ENCODE assay signal across 10 mouse cellular contexts in the genomic region with DNA sequence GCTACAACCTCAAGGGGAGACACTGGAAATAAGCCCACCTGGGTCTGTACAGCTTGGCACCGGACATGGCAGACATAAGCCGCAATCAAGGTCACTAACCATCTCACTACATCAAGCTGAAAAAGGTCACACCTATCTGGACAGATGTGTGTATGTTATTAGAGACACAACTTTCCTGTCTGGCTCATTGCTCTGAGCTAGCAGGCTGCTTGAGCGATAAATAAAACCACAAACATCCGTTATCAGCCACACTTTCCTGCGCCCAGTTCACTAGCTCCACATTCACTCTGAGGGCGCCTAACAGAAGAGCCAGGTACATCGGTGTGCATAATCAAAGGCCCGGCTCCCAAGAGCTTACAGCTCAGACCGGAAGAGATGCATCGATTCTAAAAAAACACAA. TPM values are rescaled to one million over a fixed set of nuclear protein-coding genes. Genes with fewer than 3 reads are reported as not detected.
DNase-seq lines count a peak whose midpoint lies in the region; ATAC-seq and TF ChIP-seq lines count a peak whose summit lies in the region.
"Had no signal": no experiment of that assay in that cellular context is flagged by ENCODE, and none has a peak within 500 bp of the region (broad histone marks: within the 10 kb centered on the region; RNA-seq: fewer than 3 reads in every experiment).

No protein-coding gene starts in this region.

- H3K4me1 ChIP-seq in kidney, postnatal 0 days (replicated peaks; ENCODE audit: insufficient read depth, low read length): no peaks in the 10 kb centered on the region; the same call in 1 of the 2 replicates
- peaks cover 17% of the 10 kb centered on the region for H3K4me1 ChIP-seq in embryonic facial prominence, embryonic 13.5 days
- H3K4me1 ChIP-seq in limb, embryonic 10.5 days: peaks cover 18% of the 10 kb centered on the region

- H3K9me3 ChIP-seq in kidney, postnatal 0 days (replicated peaks; ENCODE audit: low read length): no peaks in the 10 kb centered on the region
- H3K9me3 ChIP-seq in embryonic facial prominence, embryonic 13.5 days: no peaks in the 10 kb centered on the region; the same call in 1 of the 2 replicates
- no peaks in the 10 kb centered on the region for H3K9me3 ChIP-seq in limb, embryonic 10.5 days (replicated peaks)

- H3K36me3 ChIP-seq in kidney, postnatal 0 days (ENCODE audit: insufficient read depth, low read length): no peaks in the 10 kb centered on the region
- no peaks in the 10 kb centered on the region for H3K36me3 ChIP-seq in embryonic facial prominence, embryonic 13.5 days
- H3K36me3 ChIP-seq in limb, embryonic 10.5 days: no peaks in the 10 kb centered on the region

- H3K27ac ChIP-seq in kidney, postnatal 0 days: no peak overlapping the region
- no peak overlapping the region for H3K27ac ChIP-seq in embryonic facial prominence, embryonic 13.5 days
- H3K27ac ChIP-seq in limb, embryonic 10.5 days: no peak overlapping the region
- H3K27ac ChIP-seq: gastrocnemius, adult 2 months; macrophage had no signal

- WGBS in kidney, postnatal 0 days: 27% methylated on average over 10 of the region's 10 CpGs
- WGBS in embryonic facial prominence, embryonic 13.5 days: 33% methylated on average over 10 of the region's 10 CpGs
- 51% methylated on average over 10 of the region's 10 CpGs for WGBS in limb, embryonic 10.5 days

- peak overlapping the region; percentile 84; the same call in 1 of the 2 replicates for H3K4me2 ChIP-seq in kidney, postnatal 0 days (ENCODE audit: low read length)
- H3K4me2 ChIP-seq in embryonic facial prominence, embryonic 13.5 days: peak overlapping the region; percentile 93

- H3K9ac ChIP-seq in kidney, postnatal 0 days (ENCODE audit: low read depth, low read length): no peak overlapping the region
- no peak overlapping the region for H3K9ac ChIP-seq in embryonic facial prominence, embryonic 13.5 days

- peaks cover 22% of the 10 kb centered on the region for H3K27me3 ChIP-seq in kidney, postnatal 0 days (ENCODE audit: insufficient read depth, low read length)
- peaks cover 59% of the 10 kb centered on the region for H3K27me3 ChIP-seq in embryonic facial prominence, embryonic 13.5 days
- H3K27me3 ChIP-seq in limb, embryonic 10.5 days (ENCODE audit: low read depth, poor library complexity, severe bottlenecking): peaks cover 62% of the 10 kb centered on the region

- no peak for DNase-seq in kidney, postnatal 0 days (ENCODE audit: low spot score)
- DNase-seq in kidney, adult 9 months: no peak
- peak; percentile 44 for DNase-seq in MEL-GATA-1-ER (ENCODE audit: extremely low read depth, low read depth)
- no peak for DNase-seq in limb, embryonic 10.5 days (ENCODE audit: low spot score)
- no peak for DNase-seq in cerebellum, postnatal 10 days
- DNase-seq in right cerebral cortex, adult 2 months (ENCODE audit: low spot score in 2 of 2): no peak
- DNase-seq in left cerebral cortex, adult 8-10 months (ENCODE audit: low spot score in 2 of 2): no peak
- DNase-seq: gastrocnemius, adult 2 months had no signal

- TF ChIP-seq CTCF in kidney, postnatal 0 days (IDR thresholded peaks at IDR 0.05; ENCODE audit: low read depth): no peak

- no peak overlapping the region for H3K4me3 ChIP-seq in kidney, postnatal 0 days (replicated peaks; ENCODE audit: low read depth, low read length)
- H3K4me3 ChIP-seq in embryonic facial prominence, embryonic 13.5 days: peak overlapping the region; percentile 56; the same call in 1 of the 2 replicates
- H3K4me3 ChIP-seq in limb, embryonic 10.5 days: peak overlapping the region; percentile 66; the same call in 1 of the 2 replicates

- ATAC-seq in kidney, postnatal 0 days (replicated peaks; ENCODE audit: low FRiP score, low read depth): no peak
- ATAC-seq in embryonic facial prominence, embryonic 13.5 days (ENCODE audit: insufficient number of reproducible peaks, insufficient read depth, low FRiP score, low TSS enrichment, low read depth): no peak

RNA-seq across cellular contexts. Expression of a gene that starts 0.8 kb away (rescaled TPM):
- 0.03 and 0.05 TPM in 2 replicates for polyA plus RNA-seq in kidney, postnatal 0 days (2015; fragmentation: Nextera tagmentation; extraction: Ambion mirVana)
- 0.50 and 0.55 TPM in 2 replicates for polyA plus RNA-seq in embryonic facial prominence, embryonic 13.5 days (2015; fragmentation: Nextera tagmentation; extraction: Ambion mirVana)
- polyA plus RNA-seq in limb, embryonic 10.5 days (2016; fragmentation: Nextera tagmentation; extraction: Ambion mirVana): 0.16 and 0.19 TPM in 2 replicates
- 10 to 100 TPM; 17.7 to 22.3 (median 21.3) TPM for total RNA-seq in left cerebral cortex, adult 8-10 months (2022)
- total RNA-seq: gastrocnemius, adult 2 months had no signal
